Mouse (Mus musculus): ENCODE data around the gene Aldh4a1. TPM values are rescaled to one million over a fixed set of nuclear protein-coding genes. Genes with fewer than 3 reads are reported as not detected.
A peak's percentile ranks its signal among the peaks of the same experiment; 100 is the strongest.

The Aldh4a1 gene
- polyA plus RNA-seq, 1 experiment, result 12.3 TPM

DNA sequence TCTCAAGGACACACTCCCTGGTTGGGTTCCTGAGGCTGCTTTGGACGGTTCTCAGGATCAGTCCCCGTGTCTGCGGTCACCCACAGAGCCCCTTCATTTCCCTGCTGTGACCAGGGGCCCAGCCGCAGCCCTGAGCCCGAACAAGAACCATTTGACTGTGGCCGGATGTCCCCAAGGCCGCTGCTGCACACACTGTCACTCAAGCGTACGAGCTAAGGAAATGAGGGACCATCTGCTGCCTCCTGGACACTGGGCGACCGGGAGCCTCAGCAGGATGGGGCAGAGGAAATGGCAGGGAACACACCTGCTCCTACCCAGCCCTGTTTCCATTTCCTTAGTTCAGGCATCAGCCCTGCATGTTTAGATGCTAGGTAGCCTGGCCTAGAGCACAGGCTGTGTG lies 28.2 kb downstream of the Aldh4a1 start:
- Histone ChIP-seq H3K4me3 (replicated peaks) (peak overlapping the region; percentile 20), H3K4me1 (peaks cover 20% of the 10 kb centered on the region), H3K9me3 (peaks cover 5% of the 10 kb centered on the region), H3K27me3 (replicated peaks) (peaks cover 68% of the 10 kb centered on the region), H3K36me3 (replicated peaks; ENCODE audit: low read length) (peaks cover 36% of the 10 kb centered on the region)
- TF ChIP-seq GATA1 (IDR thresholded peaks at IDR 0.05; ENCODE audit: borderline replicate concordance, low read length) (no peak), FLI1 (IDR thresholded peaks at IDR 0.05; ENCODE audit: low read length) (no peak)

DNA sequence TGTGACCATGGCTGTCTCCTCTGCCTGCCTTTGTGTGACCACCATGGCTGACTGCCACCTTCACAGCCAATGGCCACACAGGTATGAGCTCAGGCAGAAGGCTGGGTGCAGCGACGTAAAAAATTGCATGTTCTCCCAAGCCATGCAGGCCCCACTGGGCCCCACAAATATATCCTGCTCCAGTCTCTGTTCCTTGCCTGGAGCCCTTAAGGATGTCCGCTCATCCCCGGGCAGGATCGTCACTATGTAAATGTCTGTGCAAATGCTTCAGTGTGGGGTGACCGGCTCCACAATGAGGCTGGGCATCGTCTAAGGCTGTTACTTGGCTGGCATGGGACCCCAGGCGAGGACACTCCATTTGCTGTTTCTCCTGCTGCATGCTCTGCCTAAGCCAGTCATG lies 30.6 kb downstream of the Aldh4a1 start, which contains the start of gene Tas1r2:
TSS of gene Tas1r2 (plus strand) at position 301 of the 400 bp plus-strand sequence.
- Histone ChIP-seq H3K9me3 (peaks cover 4% of the 10 kb centered on the region), H3K36me3 (replicated peaks; ENCODE audit: low read length) (peaks cover 18% of the 10 kb centered on the region), H3K4me1 (peaks cover 20% of the 10 kb centered on the region), H3K4me3 (replicated peaks) (no peak within 1 kb of the TSS), H3K27me3 (replicated peaks) (peaks cover 81% of the 10 kb centered on the region)
- no peak for TF ChIP-seq GATA1 (IDR thresholded peaks at IDR 0.05; ENCODE audit: borderline replicate concordance, low read length)
- no peak for TF ChIP-seq FLI1 (IDR thresholded peaks at IDR 0.05; ENCODE audit: low read length)

GRCm38 (mm10) chr4:139661897-139662296 lies 39.2 kb downstream of the Aldh4a1 start:
- Histone ChIP-seq H3K9me3 (peaks cover 32% of the 10 kb centered on the region), H3K4me3 (replicated peaks) (no peak overlapping the region), H3K36me3 (replicated peaks; ENCODE audit: low read length) (no peaks in the 10 kb centered on the region), H3K4me1 (no peaks in the 10 kb centered on the region), H3K27me3 (replicated peaks) (peaks cover 79% of the 10 kb centered on the region)
- TF ChIP-seq GATA1 (IDR thresholded peaks at IDR 0.05; ENCODE audit: borderline replicate concordance, low read length) (no peak), FLI1 (IDR thresholded peaks at IDR 0.05; ENCODE audit: low read length) (no peak)

DNA sequence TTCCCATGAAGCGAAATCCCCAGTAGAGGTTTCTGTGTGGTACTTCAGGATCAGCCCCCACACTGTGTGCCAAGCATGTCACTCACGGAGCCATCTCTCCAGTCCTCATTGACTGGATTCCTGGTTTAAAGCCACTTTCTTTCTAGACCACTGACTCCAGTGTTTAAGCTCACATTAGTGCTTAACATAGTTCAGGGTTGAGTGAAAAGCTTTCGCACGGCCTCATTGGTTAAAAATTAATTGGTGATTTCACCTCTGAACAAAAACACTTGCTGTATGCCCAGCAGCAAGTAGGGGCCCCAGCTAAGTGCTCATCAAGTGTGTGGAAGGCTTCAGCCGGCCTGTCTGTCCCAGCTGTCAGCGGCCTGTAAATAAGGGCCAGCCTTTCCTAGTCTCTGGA lies 45.0 kb downstream of the Aldh4a1 start:
- no peaks in the 10 kb centered on the region for H3K36me3 ChIP-seq (replicated peaks; ENCODE audit: low read length)
- H3K4me3 ChIP-seq (replicated peaks), result no peak overlapping the region
- peaks cover 57% of the 10 kb centered on the region for H3K27me3 ChIP-seq (replicated peaks)
- H3K4me1 ChIP-seq, result no peaks in the 10 kb centered on the region
- no peak for TF ChIP-seq FLI1 (IDR thresholded peaks at IDR 0.05; ENCODE audit: low read length)
- no peak for TF ChIP-seq GATA1 (IDR thresholded peaks at IDR 0.05; ENCODE audit: borderline replicate concordance, low read length)
- peaks cover 9% of the 10 kb centered on the region for H3K9me3 ChIP-seq

DNA sequence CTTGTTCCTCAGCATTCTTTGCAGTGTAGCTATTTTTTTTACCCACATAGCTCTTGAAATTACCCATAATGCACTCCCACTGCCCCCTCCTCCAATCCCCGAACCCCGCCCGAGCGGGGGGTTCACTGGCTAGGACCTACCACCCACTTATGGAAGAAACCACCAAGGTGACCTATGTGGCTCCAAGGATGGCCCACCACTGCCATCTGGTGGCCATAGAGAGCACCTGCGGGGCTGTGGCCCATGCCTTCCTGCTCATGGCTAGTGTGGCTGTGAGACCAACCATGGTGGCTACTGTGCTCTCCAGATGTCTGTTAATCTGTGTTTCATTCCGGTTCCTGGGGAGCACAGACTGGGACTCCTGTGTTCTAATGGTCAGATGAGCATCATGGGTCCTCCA lies 47.2 kb downstream of the Aldh4a1 start:
- Histone ChIP-seq H3K4me1 (no peaks in the 10 kb centered on the region), H3K9me3 (peaks cover 9% of the 10 kb centered on the region), H3K36me3 (replicated peaks; ENCODE audit: low read length) (no peaks in the 10 kb centered on the region), H3K4me3 (replicated peaks) (no peak overlapping the region), H3K27me3 (replicated peaks) (peaks cover 55% of the 10 kb centered on the region)
- TF ChIP-seq FLI1 (IDR thresholded peaks at IDR 0.05; ENCODE audit: low read length), result no peak
- TF ChIP-seq GATA1 (IDR thresholded peaks at IDR 0.05; ENCODE audit: borderline replicate concordance, low read length), result no peak

- H3K4me1 ChIP-seq, result no peaks in the 10 kb centered on the region
- H3K9me3 ChIP-seq, result peaks cover 39% of the 10 kb centered on the region
- TF ChIP-seq GATA1 (IDR thresholded peaks at IDR 0.05; ENCODE audit: borderline replicate concordance, low read length) (no peak), FLI1 (IDR thresholded peaks at IDR 0.05; ENCODE audit: low read length) (no peak)
- no peaks in the 10 kb centered on the region for H3K36me3 ChIP-seq (replicated peaks; ENCODE audit: low read length)
- H3K27me3 ChIP-seq (replicated peaks), result peaks cover 42% of the 10 kb centered on the region
- H3K4me3 ChIP-seq (replicated peaks), result no peak overlapping the region
These were observed 53.0 kb downstream of the Aldh4a1 start for GRCm38 (mm10) chr4:139675696-139676095.

- Histone ChIP-seq H3K9me3 (peaks cover 40% of the 10 kb centered on the region), H3K4me3 (replicated peaks) (no peak overlapping the region), H3K4me1 (no peaks in the 10 kb centered on the region; the same call in 1 of the 2 replicates), H3K36me3 (replicated peaks; ENCODE audit: low read length) (no peaks in the 10 kb centered on the region), H3K27me3 (replicated peaks) (peaks cover 18% of the 10 kb centered on the region)
- no peak for TF ChIP-seq GATA1 (IDR thresholded peaks at IDR 0.05; ENCODE audit: borderline replicate concordance, low read length)
- no peak for TF ChIP-seq FLI1 (IDR thresholded peaks at IDR 0.05; ENCODE audit: low read length)
These were observed 61.3 kb downstream of the Aldh4a1 start for GRCm38 (mm10) chr4:139683728-139684638.

DNA sequence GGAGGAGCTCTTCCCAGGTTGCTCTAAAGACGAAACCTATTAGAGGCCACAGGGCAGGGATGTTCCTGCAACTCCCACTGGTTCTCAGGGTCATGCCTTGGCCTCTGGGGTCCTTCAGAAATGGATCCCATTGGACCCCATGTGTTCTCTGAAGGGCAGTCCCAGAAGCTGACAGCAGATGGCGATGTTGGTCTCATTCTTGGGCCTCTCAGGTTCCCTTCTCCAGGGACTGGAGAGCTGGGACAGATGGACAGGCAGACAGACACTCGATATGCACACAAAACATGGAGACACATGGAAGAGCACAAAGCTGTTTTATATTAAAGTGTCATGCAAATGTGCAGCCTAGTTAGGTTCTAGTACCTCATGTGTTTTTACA lies 62.0 kb downstream of the Aldh4a1 start:
- TF ChIP-seq GATA1 (IDR thresholded peaks at IDR 0.05; ENCODE audit: borderline replicate concordance, low read length), result no peak
- no peak for TF ChIP-seq FLI1 (IDR thresholded peaks at IDR 0.05; ENCODE audit: low read length)
- Histone ChIP-seq H3K27me3 (replicated peaks) (peaks cover 22% of the 10 kb centered on the region), H3K9me3 (peaks cover 35% of the 10 kb centered on the region), H3K4me1 (peaks cover 4% of the 10 kb centered on the region; the same call in 1 of the 2 replicates), H3K36me3 (replicated peaks; ENCODE audit: low read length) (no peaks in the 10 kb centered on the region), H3K4me3 (replicated peaks) (no peak overlapping the region)

DNA sequence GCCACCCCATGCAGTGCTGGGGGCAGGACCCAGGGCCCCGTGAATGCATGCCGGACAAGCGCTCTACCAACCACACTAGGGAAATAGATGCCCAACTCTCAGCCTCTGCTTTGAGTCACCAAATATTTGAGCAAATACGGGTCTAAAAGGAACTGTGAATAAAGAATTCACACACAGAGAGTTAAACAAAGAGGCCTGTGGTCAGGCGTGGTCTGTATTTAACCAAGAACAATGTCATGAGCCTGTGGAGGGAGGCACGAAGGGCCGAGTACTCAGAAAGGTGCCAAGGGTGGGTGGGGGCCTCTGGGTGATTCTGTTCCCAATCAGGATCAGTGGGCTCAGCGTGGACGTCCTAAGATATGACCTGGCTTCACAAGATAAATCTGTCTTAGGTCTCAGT lies 65.4 kb downstream of the Aldh4a1 start:
- H3K36me3 ChIP-seq (replicated peaks; ENCODE audit: low read length), result no peaks in the 10 kb centered on the region
- H3K9me3 ChIP-seq, result peaks cover 5% of the 10 kb centered on the region; the same call in 1 of the 2 replicates
- TF ChIP-seq GATA1 (IDR thresholded peaks at IDR 0.05; ENCODE audit: borderline replicate concordance, low read length), result no peak
- H3K4me3 ChIP-seq (replicated peaks), result no peak overlapping the region
- H3K27me3 ChIP-seq (replicated peaks), result peaks cover 44% of the 10 kb centered on the region
- H3K4me1 ChIP-seq, result peaks cover 8% of the 10 kb centered on the region; the same call in 1 of the 2 replicates

- TF ChIP-seq FLI1 (IDR thresholded peaks at IDR 0.05; ENCODE audit: low read length), result no peak
- TF ChIP-seq GATA1 (IDR thresholded peaks at IDR 0.05; ENCODE audit: borderline replicate concordance, low read length), result no peak
- no peaks in the 10 kb centered on the region for H3K9me3 ChIP-seq
- peaks cover 52% of the 10 kb centered on the region for H3K27me3 ChIP-seq (replicated peaks)
- H3K36me3 ChIP-seq (replicated peaks; ENCODE audit: low read length), result no peaks in the 10 kb centered on the region
- peaks cover 8% of the 10 kb centered on the region; the same call in 1 of the 2 replicates for H3K4me1 ChIP-seq
- H3K4me3 ChIP-seq (replicated peaks), result no peak overlapping the region
These were observed 67.1 kb downstream of the Aldh4a1 start for GRCm38 (mm10) chr4:139689627-139690269.

All from megakaryocyte, embryonic 14.5 days (primary cell).